Mouse (Mus musculus): ENCODE data around the gene Kat2b.
"Not testable (repeated sequence)": the region's sequence is repeated elsewhere in the genome, so short reads cannot be mapped to it uniquely, and the experiment has no call there.

The Kat2b gene

GRCm38 (mm10) chr17:53566161-53566918 is at the start of gene Kat2b:
Kat2b (plus strand) TSS chr17:53566861.
- peak; percentile 78 for DNase-seq

- no peak for DNase-seq
These were observed 47.3 kb upstream of the Kat2b start for GRCm38 (mm10) chr17:53519364-53519763.

GRCm38 (mm10) chr17:53520509-53520908 is 46.2 kb upstream of the Kat2b start:
- DNase-seq = no peak

- DNase-seq = no peak
These were observed 38.6 kb upstream of the Kat2b start for GRCm38 (mm10) chr17:53528034-53528433.

- DNase-seq = no peak
These were observed 35.5 kb upstream of the Kat2b start for GRCm38 (mm10) chr17:53531160-53531559.

GRCm38 (mm10) chr17:53532425-53532824 is 34.2 kb upstream of the Kat2b start:
- no peak for DNase-seq

- DNase-seq = not testable (repeated sequence)
These were observed 27.3 kb upstream of the Kat2b start, which contains the start of gene Pp2d1 for GRCm38 (mm10) chr17:53539351-53539750. Pp2d1 (minus strand) TSS chr17:53539451.

- DNase-seq = no peak
These were observed 24.1 kb upstream of the Kat2b start for GRCm38 (mm10) chr17:53542536-53542935.

GRCm38 (mm10) chr17:53543591-53544324 is 22.9 kb upstream of the Kat2b start:
- peak; percentile 32 for DNase-seq

GRCm38 (mm10) chr17:53551306-53552299 is 15.1 kb upstream of the Kat2b start:
- DNase-seq = no peak

GRCm38 (mm10) chr17:53554088-53554487 is 12.6 kb upstream of the Kat2b start:
- peak; percentile 35 for DNase-seq

GRCm38 (mm10) chr17:53554813-53555212 is 11.8 kb upstream of the Kat2b start:
- DNase-seq = no peak

- no peak for DNase-seq
These were observed 9.2 kb upstream of the Kat2b start for GRCm38 (mm10) chr17:53557443-53557842.

GRCm38 (mm10) chr17:53559646-53560045 is 7.0 kb upstream of the Kat2b start:
- DNase-seq = no peak

- DNase-seq = no peak
These were observed 5.1 kb upstream of the Kat2b start for GRCm38 (mm10) chr17:53561458-53562029.

GRCm38 (mm10) chr17:53564837-53565236 is 1.8 kb upstream of the Kat2b start:
- no peak for DNase-seq

GRCm38 (mm10) chr17:53566919-53567345 is 271 bp downstream of the Kat2b start:
- peak; percentile 82 for DNase-seq

GRCm38 (mm10) chr17:53567346-53568101 is 863 bp downstream of the Kat2b start:
- peak; percentile 77 for DNase-seq

- DNase-seq = peak; percentile 91
These were observed 1.5 kb downstream of the Kat2b start for GRCm38 (mm10) chr17:53568118-53568517.

GRCm38 (mm10) chr17:53568734-53569386 is 2.2 kb downstream of the Kat2b start:
- no peak for DNase-seq

- peak; percentile 88 for DNase-seq
These were observed 3.2 kb downstream of the Kat2b start for GRCm38 (mm10) chr17:53569829-53570228.
